Mouse (Mus musculus): ENCODE results near the gene Gm12248.

DNA sequence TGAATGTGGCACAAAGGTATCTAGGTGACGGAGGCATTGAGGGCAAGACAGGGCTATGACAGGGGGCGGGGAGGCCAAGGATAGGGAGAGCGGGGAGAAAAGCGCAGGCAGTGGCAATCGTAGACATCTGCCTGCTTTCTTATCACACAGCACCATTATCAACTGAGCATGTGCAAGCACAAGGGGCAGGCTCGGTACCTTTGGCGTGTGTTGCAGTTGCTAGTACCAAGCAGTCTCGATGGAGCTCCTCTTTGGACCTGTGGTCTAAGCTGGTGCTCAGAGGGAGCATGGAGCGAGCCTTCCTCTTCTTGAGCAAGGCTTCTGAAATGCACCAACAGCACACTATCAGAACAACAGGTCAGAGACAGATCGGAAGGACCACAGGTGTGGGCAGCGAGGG, 45.9 kb upstream of the Gm12248 start:
- TF ChIP-seq CTCF (IDR thresholded peaks at IDR 0.05; ENCODE audit: control insufficient read depth, insufficient read depth, insufficient replicate concordance, low read depth, low read length) (no peak), POLR2A (IDR thresholded peaks at IDR 0.05; ENCODE audit: control insufficient read depth, low read depth, low read length) (no peak)

Measured in testis, adult 2 months (tissue).